Mouse (Mus musculus): ENCODE data around the gene Coq2. TPM values are rescaled to one million over a fixed set of nuclear protein-coding genes. Genes with fewer than 3 reads are reported as not detected.

Gene Coq2
- polyA plus RNA-seq (2014; fragmentation: Illumina TruSeq; extraction: RNeasy Lipid Tissue Mini Kit (QIAGEN cat#74804); ENCODE audit: insufficient read depth, low read depth, low replicate concordance), result 44.1 TPM

GRCm38 (mm10) chr5:100674711-100675376, at the start of gene Coq2:
Gene Coq2 (minus strand): TSS chr5:100675140.

GRCm38 (mm10) chr5:100719235-100720088, 44.5 kb upstream of the Coq2 start, which contains the start of gene Hpse:
Gene Hpse (minus strand): TSS chr5:100719716.

Other genes with a start within 250 kb of the Coq2 start
- 3.5 TPM for gene Lin54, start 174.5 kb downstream of the Coq2 start, polyA plus RNA-seq (2014; fragmentation: Illumina TruSeq; extraction: RNeasy Lipid Tissue Mini Kit (QIAGEN cat#74804); ENCODE audit: insufficient read depth, low read depth, low replicate concordance)
- 46.0 TPM for gene Cops4, start 156.8 kb downstream of the Coq2 start, polyA plus RNA-seq (2014; fragmentation: Illumina TruSeq; extraction: RNeasy Lipid Tissue Mini Kit (QIAGEN cat#74804); ENCODE audit: insufficient read depth, low read depth, low replicate concordance)
- 148 TPM for gene Plac8, start 102.9 kb downstream of the Coq2 start, polyA plus RNA-seq (2014; fragmentation: Illumina TruSeq; extraction: RNeasy Lipid Tissue Mini Kit (QIAGEN cat#74804); ENCODE audit: insufficient read depth, low read depth, low replicate concordance)
- gene Hpse, start 44.6 kb upstream of the Coq2 start, polyA plus RNA-seq (2014; fragmentation: Illumina TruSeq; extraction: RNeasy Lipid Tissue Mini Kit (QIAGEN cat#74804); ENCODE audit: insufficient read depth, low read depth, low replicate concordance), result 3.2 TPM
- 6.5 TPM for gene Helq, start 123.5 kb upstream of the Coq2 start, polyA plus RNA-seq (2014; fragmentation: Illumina TruSeq; extraction: RNeasy Lipid Tissue Mini Kit (QIAGEN cat#74804); ENCODE audit: insufficient read depth, low read depth, low replicate concordance)
- 84.6 TPM for gene Mrps18c, start 123.5 kb upstream of the Coq2 start, polyA plus RNA-seq (2014; fragmentation: Illumina TruSeq; extraction: RNeasy Lipid Tissue Mini Kit (QIAGEN cat#74804); ENCODE audit: insufficient read depth, low read depth, low replicate concordance)
- 4.7 TPM for gene Abraxas1, start 145.8 kb upstream of the Coq2 start, polyA plus RNA-seq (2014; fragmentation: Illumina TruSeq; extraction: RNeasy Lipid Tissue Mini Kit (QIAGEN cat#74804); ENCODE audit: insufficient read depth, low read depth, low replicate concordance)
- gene Gpat3, start 170.6 kb upstream of the Coq2 start, polyA plus RNA-seq (2014; fragmentation: Illumina TruSeq; extraction: RNeasy Lipid Tissue Mini Kit (QIAGEN cat#74804); ENCODE audit: insufficient read depth, low read depth, low replicate concordance), result 4.2 TPM

Measured in lung, adult 10 weeks (tissue).